Mouse (Mus musculus): ENCODE measurements around the gene Traf2. TPM values are rescaled to one million over a fixed set of nuclear protein-coding genes. Genes with fewer than 3 reads are reported as not detected.

The Traf2 gene
- polyA plus RNA-seq, 1 experiment from 2014 or later = 20.3 TPM

- Histone ChIP-seq H3K9me3 (replicated peaks; ENCODE audit: control insufficient read depth, low read length) (no peaks in the 10 kb centered on the region), H3K9ac (ENCODE audit: low read depth, low read length) (peak overlapping the region; percentile 39; the same call in 1 of the 2 replicates), H3K36me3 (ENCODE audit: control insufficient read depth, insufficient read depth, low read length) (peaks cover 13% of the 10 kb centered on the region), H3K27ac (ENCODE audit: low read depth, low read length) (no peak overlapping the region), H3K4me1 (ENCODE audit: control insufficient read depth, insufficient read depth, low read length) (peaks cover 36% of the 10 kb centered on the region), H3K4me3 (ENCODE audit: low read depth, low read length) (no peak overlapping the region), H3K27me3 (ENCODE audit: control insufficient read depth, insufficient read depth, low read length) (peaks cover 33% of the 10 kb centered on the region), H3K4me2 (0 out of 2 replicates have a peak overlapping the region, but pooled peaks have one; percentile 12)
- ATAC-seq (replicated peaks; ENCODE audit: insufficient number of reproducible peaks, low FRiP score, low TSS enrichment) = no peak; the same call in 1 of the 2 replicates
- 55% methylated on average over 12 of the region's 12 CpGs for WGBS (ENCODE audit: insufficient replicate concordance)
Measured at GRCm38 (mm10) chr2:25582466-25583119, 35.9 kb upstream of the Traf2 start.

GRCm38 (mm10) chr2:25581901-25582301 is 35.2 kb upstream of the Traf2 start:
- Histone ChIP-seq H3K4me1 (ENCODE audit: control insufficient read depth, insufficient read depth, low read length) (peaks cover 41% of the 10 kb centered on the region), H3K4me2 (peak overlapping the region; percentile 68; the same call in 1 of the 2 replicates), H3K27ac (ENCODE audit: low read depth, low read length) (no peak overlapping the region), H3K36me3 (ENCODE audit: control insufficient read depth, insufficient read depth, low read length) (peaks cover 13% of the 10 kb centered on the region), H3K9ac (ENCODE audit: low read depth, low read length) (no peak overlapping the region), H3K27me3 (ENCODE audit: control insufficient read depth, insufficient read depth, low read length) (peaks cover 40% of the 10 kb centered on the region), H3K4me3 (ENCODE audit: low read depth, low read length) (no peak overlapping the region), H3K9me3 (replicated peaks; ENCODE audit: control insufficient read depth, low read length) (no peaks in the 10 kb centered on the region)
- 32% methylated on average over 6 of the region's 6 CpGs for WGBS (ENCODE audit: insufficient replicate concordance)
- no peak for ATAC-seq (replicated peaks; ENCODE audit: insufficient number of reproducible peaks, low FRiP score, low TSS enrichment)

- Histone ChIP-seq H3K27me3 (ENCODE audit: control insufficient read depth, insufficient read depth, low read length) (peaks cover 45% of the 10 kb centered on the region), H3K4me3 (ENCODE audit: low read depth, low read length) (peak within 1 kb of the TSS; percentile 31; the same call in 1 of the 2 replicates), H3K4me1 (ENCODE audit: control insufficient read depth, insufficient read depth, low read length) (peaks cover 41% of the 10 kb centered on the region), H3K27ac (ENCODE audit: low read depth, low read length) (no peak within 1 kb of the TSS), H3K4me2 (peak within 1 kb of the TSS; percentile 68), H3K9me3 (replicated peaks; ENCODE audit: control insufficient read depth, low read length) (no peaks in the 10 kb centered on the region), H3K9ac (ENCODE audit: low read depth, low read length) (peak within 1 kb of the TSS; percentile 47), H3K36me3 (ENCODE audit: control insufficient read depth, insufficient read depth, low read length) (peaks cover 13% of the 10 kb centered on the region)
- 8% methylated on average over 19 of the region's 19 CpGs for WGBS (ENCODE audit: insufficient replicate concordance)
- peak; percentile 43; the same call in 1 of the 2 replicates for ATAC-seq (replicated peaks; ENCODE audit: insufficient number of reproducible peaks, low FRiP score, low TSS enrichment)
Measured at GRCm38 (mm10) chr2:25581294-25581864, 34.6 kb upstream of the Traf2 start, which contains the start of gene Ajm1. Gene Ajm1, minus strand, starts transcription at chr2:25581757.

- H3K9ac ChIP-seq (ENCODE audit: low read depth, low read length) = no peak overlapping the region
- no peak overlapping the region for H3K27ac ChIP-seq (ENCODE audit: low read depth, low read length)
- WGBS (ENCODE audit: insufficient replicate concordance) = 52% methylated on average over 6 of the region's 6 CpGs
- H3K4me3 ChIP-seq (ENCODE audit: low read depth, low read length) = no peak overlapping the region
- H3K4me1 ChIP-seq (ENCODE audit: control insufficient read depth, insufficient read depth, low read length) = peaks cover 43% of the 10 kb centered on the region
- H3K9me3 ChIP-seq (replicated peaks; ENCODE audit: control insufficient read depth, low read length) = no peaks in the 10 kb centered on the region
- ATAC-seq (replicated peaks; ENCODE audit: insufficient number of reproducible peaks, low FRiP score, low TSS enrichment) = no peak
- no peak overlapping the region for H3K4me2 ChIP-seq
- peaks cover 13% of the 10 kb centered on the region for H3K36me3 ChIP-seq (ENCODE audit: control insufficient read depth, insufficient read depth, low read length)
- H3K27me3 ChIP-seq (ENCODE audit: control insufficient read depth, insufficient read depth, low read length) = peaks cover 52% of the 10 kb centered on the region
Measured at GRCm38 (mm10) chr2:25580621-25581101, 33.9 kb upstream of the Traf2 start.

- Histone ChIP-seq H3K9me3 (replicated peaks; ENCODE audit: control insufficient read depth, low read length) (no peaks in the 10 kb centered on the region), H3K4me1 (ENCODE audit: control insufficient read depth, insufficient read depth, low read length) (peaks cover 47% of the 10 kb centered on the region), H3K36me3 (ENCODE audit: control insufficient read depth, insufficient read depth, low read length) (peaks cover 7% of the 10 kb centered on the region), H3K9ac (ENCODE audit: low read depth, low read length) (no peak overlapping the region), H3K4me3 (ENCODE audit: low read depth, low read length) (peak overlapping the region; percentile 21), H3K27me3 (ENCODE audit: control insufficient read depth, insufficient read depth, low read length) (peaks cover 52% of the 10 kb centered on the region), H3K27ac (ENCODE audit: low read depth, low read length) (no peak overlapping the region), H3K4me2 (peak overlapping the region; percentile 52)
- WGBS (ENCODE audit: insufficient replicate concordance) = 8% methylated on average over 27 of the region's 27 CpGs
- ATAC-seq (replicated peaks; ENCODE audit: insufficient number of reproducible peaks, low FRiP score, low TSS enrichment) = no peak
Measured at GRCm38 (mm10) chr2:25579737-25580460, 33.2 kb upstream of the Traf2 start.

- Histone ChIP-seq H3K9ac (ENCODE audit: low read depth, low read length) (no peak overlapping the region), H3K9me3 (replicated peaks; ENCODE audit: control insufficient read depth, low read length) (no peaks in the 10 kb centered on the region), H3K36me3 (ENCODE audit: control insufficient read depth, insufficient read depth, low read length) (peaks cover 6% of the 10 kb centered on the region), H3K27ac (ENCODE audit: low read depth, low read length) (no peak overlapping the region), H3K4me3 (ENCODE audit: low read depth, low read length) (peak overlapping the region; percentile 21), H3K27me3 (ENCODE audit: control insufficient read depth, insufficient read depth, low read length) (peaks cover 52% of the 10 kb centered on the region), H3K4me1 (ENCODE audit: control insufficient read depth, insufficient read depth, low read length) (peaks cover 48% of the 10 kb centered on the region), H3K4me2 (peak overlapping the region; percentile 52)
- WGBS (ENCODE audit: insufficient replicate concordance) = 4% methylated on average over 77 of the region's 77 CpGs
- ATAC-seq (replicated peaks; ENCODE audit: insufficient number of reproducible peaks, low FRiP score, low TSS enrichment) = no peak
Measured at GRCm38 (mm10) chr2:25578796-25579736, 32.3 kb upstream of the Traf2 start.

- Histone ChIP-seq H3K4me1 (ENCODE audit: control insufficient read depth, insufficient read depth, low read length) (peaks cover 57% of the 10 kb centered on the region), H3K27me3 (ENCODE audit: control insufficient read depth, insufficient read depth, low read length) (peaks cover 52% of the 10 kb centered on the region), H3K36me3 (ENCODE audit: control insufficient read depth, insufficient read depth, low read length) (no peaks in the 10 kb centered on the region; the same call in 1 of the 2 replicates), H3K27ac (ENCODE audit: low read depth, low read length) (no peak overlapping the region), H3K4me3 (ENCODE audit: low read depth, low read length) (peak overlapping the region; percentile 14), H3K9ac (ENCODE audit: low read depth, low read length) (no peak overlapping the region), H3K4me2 (peak overlapping the region; percentile 52), H3K9me3 (replicated peaks; ENCODE audit: control insufficient read depth, low read length) (no peaks in the 10 kb centered on the region)
- no peak for ATAC-seq (replicated peaks; ENCODE audit: insufficient number of reproducible peaks, low FRiP score, low TSS enrichment)
- 5% methylated on average over 75 of the region's 75 CpGs for WGBS (ENCODE audit: insufficient replicate concordance)
Measured at GRCm38 (mm10) chr2:25577951-25578795, 31.4 kb upstream of the Traf2 start.
